In the genomic region with DNA sequence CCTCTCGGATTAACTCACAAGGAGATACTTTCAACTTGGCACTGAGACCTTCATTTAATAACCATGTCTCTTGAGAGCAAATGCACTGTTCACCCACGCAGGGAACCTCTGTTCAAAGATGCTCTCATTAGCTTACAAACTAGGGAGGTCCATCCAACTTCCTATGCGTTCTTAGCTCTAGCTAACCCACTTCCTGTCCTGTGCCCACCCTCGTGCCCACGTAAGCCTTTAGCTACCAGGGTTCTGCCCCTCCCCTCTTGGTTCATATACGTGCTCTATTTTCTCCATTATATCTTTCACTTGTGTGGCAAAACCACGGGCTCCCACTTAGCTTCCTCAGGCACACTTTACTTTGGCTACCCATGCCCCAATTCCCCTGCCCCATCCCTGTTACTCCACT, we compare ENCODE assay signal across 9 mouse cellular contexts.
"Had no signal": no experiment of that assay in that cellular context is flagged by ENCODE, and none has a peak within 500 bp of the region (broad histone marks: within the 10 kb centered on the region; RNA-seq: fewer than 3 reads in every experiment).

No protein-coding gene starts in this region.

- DNase-seq: kidney, adult 2 months; kidney, postnatal 36 days; layer of hippocampus, postnatal 36 days; liver, embryonic 13.5 days; lung, adult 2 months; lung, postnatal 14 days; lung, postnatal 4 days; retina, postnatal 1 day; thymus, postnatal 25 days had no signal
